Mouse (Mus musculus) C2C12 (cell line): ENCODE measurements around the gene Glt8d1.

Experiments
- CEBPB ChIP-seq: IDR thresholded peaks from one replicate; pipeline ENCODE4 v1.6.1; 2011; ENCODE audit warnings: low read depth, mild to moderate bottlenecking, control low read depth, moderate library complexity
- CTCF ChIP-seq: IDR thresholded peaks from one replicate; pipeline ENCODE4 v1.5.1; 2011; ENCODE audit not compliant: control insufficient read depth, insufficient read depth, insufficient read length
- FOSL1 ChIP-seq: IDR thresholded peaks from one replicate; pipeline ENCODE4 v1.8.0; 2011; ENCODE audit warnings: mild to moderate bottlenecking, low read length; ENCODE audit not compliant: poor library complexity, insufficient read depth, severe bottlenecking
- USF1 ChIP-seq: IDR thresholded peaks from one replicate; pipeline ENCODE4 v1.6.1; 2011; ENCODE audit warnings: low read depth, mild to moderate bottlenecking, control low read depth, moderate library complexity

DNA sequence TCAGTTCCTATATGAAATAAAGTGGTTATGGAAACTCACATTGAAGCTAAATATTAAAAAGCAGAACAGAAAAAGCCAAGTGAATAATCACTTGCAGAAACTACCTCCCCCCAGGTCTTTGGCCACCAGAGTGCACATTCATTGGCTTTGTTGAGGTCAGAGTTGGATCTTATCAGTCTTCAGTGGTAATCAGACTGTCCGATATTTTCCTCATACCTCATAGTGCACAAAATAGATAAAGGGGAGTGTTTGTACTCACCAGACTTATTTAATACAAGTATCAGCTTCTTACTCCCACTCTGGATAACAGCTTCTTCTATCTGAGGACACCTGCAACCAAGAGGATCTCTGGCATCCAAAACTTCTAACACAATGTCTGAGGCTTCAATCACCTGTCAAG, 14.9 kb downstream of the Glt8d1 start:
- no peak for TF ChIP-seq CTCF
- TF ChIP-seq CEBPB = no peak
- no peak for TF ChIP-seq USF1
- no peak for TF ChIP-seq FOSL1
